Mouse (Mus musculus) heart, embryonic 10.5 days (tissue): Measurements from ENCODE around the gene Tmem88. TPM values are rescaled to one million over a fixed set of nuclear protein-coding genes. Genes with fewer than 3 reads are reported as not detected.

ENCODE experiments used
- DNase-seq: peaks from one replicate; pipeline ENCODE4 v3.0.0-alpha.2; 2017; ENCODE audit warnings: low spot score
- H3K27ac ChIP-seq: fragments of 300-500 bp; sonication (generic); 2 replicates; pipeline ENCODE4 v1.5.1; 2016; ENCODE audit warnings: mild to moderate bottlenecking
- H3K27me3 ChIP-seq: fragments of 300-500 bp; sonication (generic); 2 replicates; pipeline ENCODE4 v1.6.1; 2016; ENCODE audit warnings: mild to moderate bottlenecking; ENCODE audit not compliant: poor library complexity, insufficient read depth, severe bottlenecking
- H3K36me3 ChIP-seq: fragments of 300-500 bp; sonication (generic); 2 replicates; pipeline ENCODE4 v1.6.1; 2016; ENCODE audit warnings: mild to moderate bottlenecking, moderate library complexity
- H3K4me1 ChIP-seq: fragments of 300-500 bp; sonication (generic); 2 replicates; pipeline ENCODE4 v1.6.1; 2016; ENCODE audit warnings: mild to moderate bottlenecking
- H3K4me3 ChIP-seq: fragments of 300-500 bp; sonication (generic); 2 replicates; pipeline ENCODE4 v1.5.1; 2016; ENCODE audit warnings: mild to moderate bottlenecking, moderate library complexity
- H3K9me3 ChIP-seq: fragments of 300-500 bp; sonication (generic); 2 replicates; pipeline ENCODE4 v1.6.1; 2016; ENCODE audit warnings: mild to moderate bottlenecking, moderate library complexity
- WGBS: fragments of 180-500 bp; shearing (Covaris S2); methylation state at CpG from one replicate; pipeline ENCODE4 v1.1.7; 2016; 5-methylcytosine and 5-hydroxymethylcytosine counted together
- polyA plus RNA-seq: library from polyadenylated mRNA; unstranded; fragments of >200 nt; fragmentation: Nextera tagmentation; extraction: Ambion mirVana; gene quantifications from 2 replicates; pipeline ENCODE4 v1.2.1, GENCODE M21; 2016

The Tmem88 gene
- polyA plus RNA-seq, 1 experiment from 2014 or later = 52.5 TPM

DNA sequence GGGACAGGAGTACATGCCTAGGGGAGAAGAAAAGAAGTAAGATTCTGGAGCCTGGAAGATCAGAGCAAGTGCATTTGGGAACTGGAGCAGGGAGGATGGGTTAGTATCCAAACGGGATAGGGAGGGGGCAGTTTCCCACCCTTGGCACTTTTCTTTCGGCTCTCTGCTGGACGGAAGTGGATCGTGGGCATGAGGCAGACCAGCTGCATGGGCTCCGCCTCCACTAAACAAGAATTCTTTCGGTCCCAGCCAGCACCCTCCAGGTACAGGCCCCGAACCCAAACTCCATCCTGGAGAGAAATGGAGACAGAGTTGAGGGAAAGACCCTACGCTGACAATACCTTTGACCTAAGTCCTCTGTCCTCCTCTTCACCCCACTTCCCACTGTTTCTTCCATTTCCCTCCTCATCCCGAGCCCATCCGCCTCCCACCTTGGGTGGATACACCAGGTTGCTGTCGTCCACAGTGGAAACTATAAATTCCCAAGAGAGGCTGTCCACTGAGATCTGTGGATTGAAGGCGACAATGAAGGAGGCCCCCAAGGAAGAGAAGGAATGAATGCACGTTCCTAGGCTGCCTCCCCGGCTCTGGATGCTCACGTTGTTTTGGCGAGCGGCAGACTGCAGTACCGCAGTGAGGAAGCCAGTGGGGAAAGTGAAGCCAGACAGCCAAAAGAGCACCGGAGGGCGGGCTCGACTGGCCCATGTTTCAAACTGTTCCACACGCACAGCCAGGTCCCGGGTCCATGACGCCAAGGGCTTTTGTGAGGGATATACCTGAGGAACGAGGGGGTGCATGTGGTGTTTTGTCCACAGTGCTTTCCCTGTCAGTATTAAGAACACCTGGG is 23.3 kb upstream of the Tmem88 start:
- WGBS = 12% methylated on average over 25 of the region's 25 CpGs
- Histone ChIP-seq H3K36me3 (no peaks in the 10 kb centered on the region), H3K9me3 (no peaks in the 10 kb centered on the region), H3K4me3 (peak overlapping the region; percentile 86), H3K27me3 (peaks cover 38% of the 10 kb centered on the region), H3K4me1 (peaks cover 52% of the 10 kb centered on the region), H3K27ac (0 out of 2 replicates have a peak overlapping the region, but pooled peaks have one; percentile 98)
- DNase-seq = no peak

DNA sequence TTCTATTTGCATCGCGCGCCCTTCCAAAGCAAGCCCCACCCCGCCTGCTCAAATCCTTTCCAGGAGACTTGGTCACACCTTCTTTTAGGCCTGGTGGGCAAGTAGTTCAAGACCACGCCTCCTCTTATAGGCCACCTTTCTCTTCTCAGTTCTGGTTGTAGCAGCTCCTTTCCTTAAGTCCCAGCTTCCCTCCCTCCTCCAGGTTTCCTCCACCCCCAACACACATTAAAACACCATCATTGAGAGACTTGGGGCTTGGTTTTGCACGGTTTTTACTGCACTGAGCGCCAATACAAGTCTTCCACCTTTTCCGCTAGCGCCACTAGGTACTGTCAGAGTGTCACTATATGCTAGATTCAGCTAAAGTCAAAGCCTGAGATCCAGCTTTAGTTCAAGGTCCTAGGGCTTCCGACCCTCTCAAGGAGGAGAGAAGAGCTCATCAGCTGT is 22.5 kb upstream of the Tmem88 start:
- peaks cover 38% of the 10 kb centered on the region for H3K27me3 ChIP-seq
- no peaks in the 10 kb centered on the region for H3K9me3 ChIP-seq
- WGBS = 7% methylated on average over 10 of the region's 10 CpGs
- H3K4me1 ChIP-seq = peaks cover 57% of the 10 kb centered on the region
- no peak for DNase-seq
- H3K36me3 ChIP-seq = no peaks in the 10 kb centered on the region
- peak overlapping the region; percentile 98 for H3K27ac ChIP-seq
- H3K4me3 ChIP-seq = peak overlapping the region; percentile 86

DNA sequence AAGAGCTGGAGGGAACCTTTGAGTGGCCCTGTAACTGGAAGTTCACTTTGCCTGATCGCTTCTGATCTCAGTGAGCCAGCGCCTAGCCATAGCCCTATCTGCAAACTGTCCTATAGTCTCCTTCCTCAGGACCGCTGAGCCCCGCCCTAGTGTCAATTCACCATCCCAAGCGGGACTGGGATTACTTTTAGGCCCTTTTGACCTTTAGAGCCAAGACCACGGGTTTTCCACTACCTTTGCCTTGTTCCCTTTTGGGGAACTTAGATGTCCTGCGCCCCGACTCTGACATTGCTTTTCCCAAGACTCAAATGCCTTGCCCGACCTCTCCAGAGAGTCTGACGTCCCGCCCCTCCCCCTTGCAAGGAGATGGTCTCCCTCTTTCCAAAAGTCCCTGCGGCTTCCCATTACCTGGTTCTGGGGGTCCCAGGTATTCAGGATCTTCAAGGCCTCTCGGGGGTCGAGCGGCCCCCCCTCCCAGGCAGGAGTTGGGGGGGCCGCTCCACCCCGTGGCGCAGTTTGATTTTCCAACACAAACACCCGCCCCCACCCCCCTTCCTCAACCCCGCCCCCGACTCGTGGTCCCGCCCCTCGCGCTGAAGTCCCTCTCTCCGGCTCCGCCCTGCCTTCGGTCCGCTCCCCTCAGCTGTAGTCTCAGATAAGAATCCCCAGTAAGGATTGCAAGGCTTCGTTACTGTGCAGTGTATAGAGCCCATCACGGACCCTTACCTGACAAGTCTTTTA is 21.9 kb upstream of the Tmem88 start:
- H3K9me3 ChIP-seq = no peaks in the 10 kb centered on the region
- under 1% methylated on average over 31 of the region's 31 CpGs for WGBS
- peak overlapping the region; percentile 98 for H3K27ac ChIP-seq
- no peak for DNase-seq
- peaks cover 38% of the 10 kb centered on the region for H3K27me3 ChIP-seq
- no peaks in the 10 kb centered on the region for H3K36me3 ChIP-seq
- peak overlapping the region; percentile 86 for H3K4me3 ChIP-seq
- H3K4me1 ChIP-seq = peaks cover 63% of the 10 kb centered on the region

DNA sequence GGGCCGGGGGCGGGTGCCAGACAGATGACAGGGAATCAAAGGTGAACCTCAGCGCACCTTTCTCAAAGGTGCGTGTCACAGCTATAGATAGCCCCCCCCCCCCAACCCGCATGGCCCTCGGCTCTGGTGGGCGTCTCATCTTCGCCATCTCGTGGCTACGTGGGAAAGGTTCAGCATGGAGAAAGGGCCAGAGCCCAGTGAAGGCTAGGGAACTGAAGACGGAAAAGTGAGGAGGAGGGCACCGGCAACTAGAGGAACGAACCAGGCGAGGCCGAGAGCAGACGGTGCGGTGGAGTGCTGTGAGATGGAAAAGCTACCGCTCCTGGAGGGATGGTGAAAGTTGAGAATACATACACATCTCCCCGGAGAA is 21.4 kb upstream of the Tmem88 start:
- Histone ChIP-seq H3K4me3 (peak overlapping the region; percentile 86), H3K4me1 (peaks cover 68% of the 10 kb centered on the region), H3K9me3 (no peaks in the 10 kb centered on the region), H3K27ac (peak overlapping the region; percentile 98), H3K36me3 (no peaks in the 10 kb centered on the region), H3K27me3 (peaks cover 38% of the 10 kb centered on the region)
- WGBS = under 1% methylated on average over 19 of the region's 19 CpGs
- no peak for DNase-seq

DNA sequence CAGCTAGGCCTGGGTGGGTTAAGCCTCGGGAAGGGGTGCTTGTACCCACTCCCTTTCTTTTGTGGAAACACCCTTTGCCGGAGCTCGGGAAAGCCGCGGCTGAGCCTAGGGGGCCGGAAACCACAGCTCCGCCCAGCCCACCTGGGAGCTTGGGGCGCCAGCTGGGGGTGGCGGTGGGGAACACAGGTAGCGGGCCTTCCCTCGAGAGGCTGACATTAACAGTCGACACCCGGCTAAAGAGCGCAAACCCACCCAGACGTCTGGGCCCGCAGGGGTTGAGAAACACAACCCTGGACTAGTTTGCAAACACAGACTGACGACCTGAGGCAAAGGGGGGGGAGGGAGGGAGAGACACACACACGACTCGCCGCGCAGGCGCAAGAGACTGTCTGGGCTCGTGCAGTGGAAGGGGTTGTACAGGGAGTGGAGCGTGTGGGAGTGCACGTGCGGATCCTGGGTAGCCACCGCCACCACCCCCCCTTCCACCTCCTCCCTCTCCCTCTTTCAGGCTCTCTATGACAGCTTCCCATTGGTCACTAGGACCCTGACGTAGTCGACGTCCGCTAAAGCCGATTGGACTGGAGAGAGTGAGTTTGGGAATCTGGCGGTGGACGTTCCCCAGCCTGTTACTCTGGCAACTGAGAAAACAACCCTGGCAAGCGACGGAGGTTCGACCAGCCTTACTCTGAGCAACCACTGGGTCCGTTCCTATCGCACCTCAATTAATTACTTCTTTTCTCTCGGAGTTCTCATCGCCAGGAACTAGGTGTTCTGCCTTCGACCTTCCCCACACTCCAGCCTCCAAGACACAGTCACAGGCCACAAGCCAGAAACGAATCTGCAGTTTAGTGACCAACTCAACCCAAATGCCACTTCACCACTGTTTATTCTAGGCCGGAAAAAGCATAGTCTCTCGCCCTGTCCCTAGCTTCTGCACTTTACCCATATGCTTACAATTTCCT is 20.7 kb upstream of the Tmem88 start:
- under 1% methylated on average over 45 of the region's 45 CpGs for WGBS
- no peaks in the 10 kb centered on the region for H3K9me3 ChIP-seq
- peak; percentile 98 for DNase-seq
- H3K4me3 ChIP-seq = peak overlapping the region; percentile 86
- H3K4me1 ChIP-seq = peaks cover 72% of the 10 kb centered on the region
- H3K36me3 ChIP-seq = no peaks in the 10 kb centered on the region
- peak overlapping the region; percentile 98 for H3K27ac ChIP-seq
- H3K27me3 ChIP-seq = peaks cover 32% of the 10 kb centered on the region

DNA sequence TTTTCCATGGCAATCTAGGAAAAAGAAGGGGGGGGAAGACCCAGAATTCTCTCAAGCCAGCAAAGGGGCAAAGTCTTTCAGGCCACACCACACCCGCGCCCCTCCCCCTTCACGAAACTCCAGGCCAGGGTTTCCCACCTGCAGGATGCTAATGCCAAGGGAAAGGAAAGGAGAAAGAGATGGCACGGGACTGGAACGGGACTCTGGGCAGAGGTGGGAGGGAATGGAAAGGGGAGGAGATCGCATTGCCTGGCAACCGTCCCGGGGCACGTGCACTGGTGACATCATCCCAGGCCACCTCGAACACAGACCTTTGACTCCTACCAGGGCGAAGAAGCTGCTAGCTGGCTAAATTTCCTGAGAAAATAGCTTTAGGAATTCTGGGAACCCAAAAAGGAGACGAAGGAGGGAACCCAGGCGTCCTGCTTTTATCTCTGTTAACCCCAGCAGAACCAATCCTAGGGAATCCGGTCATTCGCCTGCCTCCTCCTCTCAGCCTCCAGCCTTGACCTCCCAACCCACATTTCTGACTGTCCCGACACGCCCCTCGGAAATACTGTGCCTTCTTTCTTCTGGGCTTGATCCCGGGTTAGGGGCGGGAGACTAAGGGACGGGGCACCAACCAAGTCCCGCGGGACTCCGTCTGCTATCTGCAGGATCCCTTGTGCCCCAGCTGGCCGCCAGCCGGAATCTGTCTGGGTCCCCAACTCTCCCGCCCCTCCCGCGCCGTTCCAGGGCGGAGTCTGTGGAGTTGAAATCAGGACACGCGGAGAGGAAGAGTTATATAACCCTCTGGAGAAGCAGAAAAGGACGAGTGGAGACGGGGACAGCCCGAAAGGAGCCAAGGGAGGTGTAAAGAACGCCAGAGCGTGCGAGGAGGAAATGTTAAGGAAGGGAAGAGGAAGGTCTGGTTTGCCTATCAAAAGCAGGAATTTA is 19.7 kb upstream of the Tmem88 start:
- Histone ChIP-seq H3K9me3 (no peaks in the 10 kb centered on the region), H3K4me3 (peak overlapping the region; percentile 86), H3K4me1 (peaks cover 83% of the 10 kb centered on the region), H3K27ac (peak overlapping the region; percentile 98), H3K27me3 (peaks cover 23% of the 10 kb centered on the region), H3K36me3 (peaks cover 7% of the 10 kb centered on the region)
- DNase-seq = peak; percentile 97
- under 1% methylated on average over 39 of the region's 39 CpGs for WGBS

DNA sequence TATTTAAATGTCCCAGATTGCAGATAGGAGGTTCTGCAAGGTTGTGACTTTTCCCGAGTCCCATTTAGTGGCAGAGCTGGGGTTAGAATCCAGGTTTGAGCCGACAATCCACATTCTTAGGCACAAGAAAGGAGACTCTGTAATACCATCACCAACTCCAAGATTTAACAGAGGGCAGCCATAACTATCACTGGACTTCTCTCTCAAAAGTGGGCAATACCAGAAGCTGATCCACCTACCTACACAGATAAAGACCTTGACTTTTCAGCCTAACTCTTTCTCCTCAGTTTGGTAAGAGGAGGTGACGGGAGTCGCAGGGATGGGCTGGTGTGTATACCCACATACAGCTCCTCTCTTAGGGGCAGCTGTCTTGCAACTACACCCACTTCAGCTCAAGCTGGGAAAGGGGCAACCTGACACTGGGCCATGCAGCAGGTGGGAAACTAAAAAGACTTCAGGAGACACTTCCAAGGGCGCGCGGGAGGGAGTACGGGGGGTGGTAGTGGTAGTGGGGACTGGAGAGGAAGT is 19.0 kb upstream of the Tmem88 start:
- DNase-seq = no peak
- Histone ChIP-seq H3K27me3 (peaks cover 16% of the 10 kb centered on the region), H3K4me3 (peak overlapping the region; percentile 86), H3K4me1 (peaks cover 90% of the 10 kb centered on the region), H3K27ac (peak overlapping the region; percentile 98), H3K9me3 (no peaks in the 10 kb centered on the region), H3K36me3 (peaks cover 12% of the 10 kb centered on the region)
- WGBS = 4% methylated on average over 8 of the region's 8 CpGs

DNA sequence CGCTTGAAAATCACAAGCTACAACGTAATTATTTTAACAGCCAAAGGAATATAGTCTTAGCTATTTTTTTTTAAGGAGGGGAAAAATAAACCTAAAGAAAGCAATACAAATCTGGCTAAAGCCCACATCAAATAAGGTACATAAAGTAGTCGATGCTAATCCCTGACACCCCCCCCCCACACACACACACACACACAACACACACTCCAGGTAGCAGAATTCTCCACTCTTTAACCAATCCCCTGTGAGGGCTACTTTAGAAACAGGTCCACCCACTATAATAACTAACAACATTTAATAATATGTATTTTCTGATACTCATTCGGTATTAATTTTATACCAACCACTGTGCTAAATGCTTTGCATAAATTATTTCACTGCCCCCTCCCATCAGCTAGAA is 18.5 kb upstream of the Tmem88 start:
- under 1% methylated on average over 4 of the region's 4 CpGs for WGBS
- Histone ChIP-seq H3K27ac (peak overlapping the region; percentile 98), H3K27me3 (peaks cover 11% of the 10 kb centered on the region), H3K4me3 (peak overlapping the region; percentile 86), H3K9me3 (no peaks in the 10 kb centered on the region), H3K4me1 (peaks cover 92% of the 10 kb centered on the region), H3K36me3 (peaks cover 16% of the 10 kb centered on the region)
- no peak for DNase-seq

DNA sequence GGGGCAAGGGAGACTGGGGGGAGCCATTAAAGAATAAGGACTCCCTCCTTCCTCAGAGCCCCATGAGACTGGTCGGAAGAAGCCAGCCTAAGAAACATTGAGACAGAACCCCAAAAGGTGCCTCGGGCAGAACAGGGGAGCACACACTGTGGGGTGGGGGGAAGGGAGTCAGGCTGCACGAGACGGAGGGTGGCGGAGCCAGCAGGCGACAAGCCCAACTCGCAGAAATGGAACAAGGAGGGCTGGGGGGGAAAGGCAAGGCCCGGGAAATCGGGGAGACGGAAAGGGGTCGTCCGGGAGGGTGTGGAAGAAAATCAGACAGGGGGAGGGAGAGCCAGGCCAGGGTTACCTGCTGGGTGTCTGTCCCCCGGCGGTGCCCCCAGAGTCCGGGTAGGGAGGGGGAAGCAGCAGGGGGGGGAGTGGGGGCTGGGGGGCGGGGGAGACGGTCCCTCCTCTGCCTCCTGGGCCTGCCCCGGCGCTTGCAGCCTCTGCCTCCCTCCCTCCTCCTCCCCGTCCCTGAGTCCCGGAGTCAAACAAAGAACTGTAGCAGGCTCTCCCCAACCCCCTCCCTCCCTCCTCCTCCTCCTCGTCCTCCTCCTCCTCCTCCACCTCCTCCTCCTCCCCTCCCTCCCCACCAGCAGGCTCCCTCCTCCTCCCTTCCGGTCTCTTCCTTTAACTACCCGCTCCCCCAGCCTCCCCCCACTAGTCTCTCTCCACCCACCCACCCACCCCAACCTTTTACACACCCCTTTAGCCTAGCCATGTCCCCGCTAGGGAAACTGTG is 17.8 kb upstream of the Tmem88 start:
- H3K4me3 ChIP-seq = peak overlapping the region; percentile 86
- peaks cover 5% of the 10 kb centered on the region; the same call in 1 of the 2 replicates for H3K27me3 ChIP-seq
- no peak for DNase-seq
- H3K36me3 ChIP-seq = peaks cover 17% of the 10 kb centered on the region
- peak overlapping the region; percentile 98 for H3K27ac ChIP-seq
- peaks cover 92% of the 10 kb centered on the region for H3K4me1 ChIP-seq
- no peaks in the 10 kb centered on the region for H3K9me3 ChIP-seq
- 1% methylated on average over 17 of the region's 25 CpGs for WGBS

DNA sequence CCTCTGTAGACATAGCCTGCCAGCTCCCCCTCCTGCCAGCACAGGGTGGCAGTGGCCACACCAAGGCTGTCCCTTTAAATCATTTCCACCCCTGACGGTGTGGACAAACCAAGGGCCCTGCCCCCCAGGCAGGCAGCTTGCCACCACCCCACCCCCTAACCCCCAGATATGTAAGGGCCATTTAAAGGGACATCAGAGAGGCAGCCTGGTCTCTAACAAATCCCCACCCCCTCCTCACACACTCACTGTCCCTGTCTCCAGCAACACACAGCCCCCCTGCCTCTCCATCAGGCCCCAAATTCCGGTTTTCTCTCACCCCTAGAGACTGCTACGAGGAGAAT is 17.3 kb upstream of the Tmem88 start:
- H3K27ac ChIP-seq = peak overlapping the region; percentile 98
- peak overlapping the region; percentile 86 for H3K4me3 ChIP-seq
- peaks cover 17% of the 10 kb centered on the region for H3K36me3 ChIP-seq
- no peak for DNase-seq
- H3K9me3 ChIP-seq = no peaks in the 10 kb centered on the region
- H3K27me3 ChIP-seq = no peaks in the 10 kb centered on the region
- H3K4me1 ChIP-seq = peaks cover 89% of the 10 kb centered on the region
- WGBS = 3% methylated on average over 3 of the region's 3 CpGs
